Mouse (Mus musculus): ENCODE results near the gene Psd4. TPM values are rescaled to one million over a fixed set of nuclear protein-coding genes. Genes with fewer than 3 reads are reported as not detected.

Gene Psd4
- 0.95 and 0.96 TPM in 2 replicates for polyA plus RNA-seq (2015; fragmentation: Nextera tagmentation; extraction: Ambion mirVana)

GRCm38 (mm10) chr2:24367030-24367894 lies at the start of gene Psd4:
TSS of gene Psd4 (plus strand) at chr2:24367580.

GRCm38 (mm10) chr2:24336545-24336944 lies 30.8 kb upstream of the Psd4 start, which contains the start of gene Il1rn:
TSS of gene Il1rn (plus strand) at chr2:24336853.

Other genes with a start within 250 kb of the Psd4 start
- not detected in 2 replicates for gene Il1f8, start 214.4 kb upstream of the Psd4 start, polyA plus RNA-seq (2015; fragmentation: Nextera tagmentation; extraction: Ambion mirVana)
- gene Il1f9, start 181.1 kb upstream of the Psd4 start, polyA plus RNA-seq (2015; fragmentation: Nextera tagmentation; extraction: Ambion mirVana), result 0.18 TPM in 1 of 2 replicates, not detected in the other
- gene Il1f6, start 152.2 kb upstream of the Psd4 start, polyA plus RNA-seq (2015; fragmentation: Nextera tagmentation; extraction: Ambion mirVana), result 0.30 TPM in 1 of 2 replicates, not detected in the other
- not detected in 2 replicates for gene Il1f5, start 90.6 kb upstream of the Psd4 start, polyA plus RNA-seq (2015; fragmentation: Nextera tagmentation; extraction: Ambion mirVana)
- not detected in 2 replicates for gene Il1f10, start 76.4 kb upstream of the Psd4 start, polyA plus RNA-seq (2015; fragmentation: Nextera tagmentation; extraction: Ambion mirVana)
- 0.14 TPM in 1 of 2 replicates, not detected in the other for gene Il1rn, start 30.7 kb upstream of the Psd4 start, polyA plus RNA-seq (2015; fragmentation: Nextera tagmentation; extraction: Ambion mirVana)
- 25.2 and 37.8 TPM in 2 replicates for gene Pax8, start 108.0 kb downstream of the Psd4 start, polyA plus RNA-seq (2015; fragmentation: Nextera tagmentation; extraction: Ambion mirVana)